Mouse (Mus musculus): ENCODE measurements around the gene Coq2. TPM values are rescaled to one million over a fixed set of nuclear protein-coding genes. Genes with fewer than 3 reads are reported as not detected.

Coq2 gene
- polyA plus RNA-seq, 1 experiment from 2014 or later: 59.8 TPM

- no peak overlapping the region for H3K4me2 ChIP-seq (replicated peaks)
- no peaks in the 10 kb centered on the region for H3K27me3 ChIP-seq
- H3K9me3 ChIP-seq: no peaks in the 10 kb centered on the region
- WGBS: 81% methylated on average over 6 of the region's 6 CpGs
- no peak overlapping the region for H3K4me3 ChIP-seq
- no peak overlapping the region for H3K27ac ChIP-seq
- H3K36me3 ChIP-seq: peaks cover 63% of the 10 kb centered on the region
- H3K4me1 ChIP-seq: no peaks in the 10 kb centered on the region
- H3K9ac ChIP-seq: no peak overlapping the region
- no peak for ATAC-seq (ENCODE audit: insufficient number of reproducible peaks, insufficient read depth, low FRiP score, low TSS enrichment)
These were observed 18.6 kb downstream of the Coq2 start for GRCm38 (mm10) chr5:100656352-100656751.

GRCm38 (mm10) chr5:100652327-100652726, 22.6 kb downstream of the Coq2 start:
- Histone ChIP-seq H3K27me3 (no peaks in the 10 kb centered on the region), H3K27ac (no peak overlapping the region), H3K9ac (no peak overlapping the region), H3K4me1 (no peaks in the 10 kb centered on the region), H3K4me2 (replicated peaks) (no peak overlapping the region), H3K36me3 (peaks cover 34% of the 10 kb centered on the region), H3K4me3 (no peak overlapping the region), H3K9me3 (no peaks in the 10 kb centered on the region)
- WGBS: 86% methylated on average over 9 of the region's 9 CpGs
- ATAC-seq (ENCODE audit: insufficient number of reproducible peaks, insufficient read depth, low FRiP score, low TSS enrichment): no peak

- Histone ChIP-seq H3K36me3 (peaks cover 28% of the 10 kb centered on the region), H3K4me1 (no peaks in the 10 kb centered on the region), H3K9me3 (no peaks in the 10 kb centered on the region), H3K27ac (no peak overlapping the region), H3K27me3 (no peaks in the 10 kb centered on the region), H3K9ac (no peak overlapping the region), H3K4me2 (replicated peaks) (no peak overlapping the region), H3K4me3 (no peak overlapping the region)
- ATAC-seq (ENCODE audit: insufficient number of reproducible peaks, insufficient read depth, low FRiP score, low TSS enrichment): no peak
- WGBS: 69% methylated on average over 10 of the region's 10 CpGs
These were observed 23.5 kb downstream of the Coq2 start for GRCm38 (mm10) chr5:100651486-100651885.

GRCm38 (mm10) chr5:100650969-100651368, 24.0 kb downstream of the Coq2 start:
- H3K36me3 ChIP-seq: peaks cover 22% of the 10 kb centered on the region
- 85% methylated on average over 7 of the region's 7 CpGs for WGBS
- H3K27ac ChIP-seq: no peak overlapping the region
- no peaks in the 10 kb centered on the region for H3K27me3 ChIP-seq
- H3K4me1 ChIP-seq: no peaks in the 10 kb centered on the region
- ATAC-seq (ENCODE audit: insufficient number of reproducible peaks, insufficient read depth, low FRiP score, low TSS enrichment): no peak
- H3K9ac ChIP-seq: no peak overlapping the region
- H3K4me2 ChIP-seq (replicated peaks): no peak overlapping the region
- no peaks in the 10 kb centered on the region for H3K9me3 ChIP-seq
- H3K4me3 ChIP-seq: no peak overlapping the region

- no peak for ATAC-seq (ENCODE audit: insufficient number of reproducible peaks, insufficient read depth, low FRiP score, low TSS enrichment)
- no peaks in the 10 kb centered on the region for H3K27me3 ChIP-seq
- no peak overlapping the region for H3K4me3 ChIP-seq
- H3K9me3 ChIP-seq: no peaks in the 10 kb centered on the region
- H3K27ac ChIP-seq: no peak overlapping the region
- no peaks in the 10 kb centered on the region for H3K4me1 ChIP-seq
- no peak overlapping the region for H3K9ac ChIP-seq
- 58% methylated on average over 6 of the region's 6 CpGs for WGBS
- no peaks in the 10 kb centered on the region for H3K36me3 ChIP-seq
- H3K4me2 ChIP-seq (replicated peaks): no peak overlapping the region
These were observed 26.4 kb downstream of the Coq2 start for GRCm38 (mm10) chr5:100648546-100648945.

GRCm38 (mm10) chr5:100648046-100648445, 26.9 kb downstream of the Coq2 start:
- Histone ChIP-seq H3K27ac (no peak overlapping the region), H3K4me3 (no peak overlapping the region), H3K36me3 (no peaks in the 10 kb centered on the region), H3K9ac (no peak overlapping the region), H3K4me1 (no peaks in the 10 kb centered on the region), H3K27me3 (no peaks in the 10 kb centered on the region), H3K4me2 (replicated peaks) (no peak overlapping the region), H3K9me3 (no peaks in the 10 kb centered on the region)
- 62% methylated on average over 10 of the region's 10 CpGs for WGBS
- no peak for ATAC-seq (ENCODE audit: insufficient number of reproducible peaks, insufficient read depth, low FRiP score, low TSS enrichment)

- Histone ChIP-seq H3K4me1 (no peaks in the 10 kb centered on the region), H3K4me3 (no peak overlapping the region), H3K9me3 (no peaks in the 10 kb centered on the region), H3K4me2 (replicated peaks) (no peak overlapping the region), H3K27me3 (no peaks in the 10 kb centered on the region), H3K27ac (no peak overlapping the region), H3K36me3 (no peaks in the 10 kb centered on the region), H3K9ac (no peak overlapping the region)
- WGBS: 80% methylated on average over 4 of the region's 4 CpGs
- ATAC-seq (ENCODE audit: insufficient number of reproducible peaks, insufficient read depth, low FRiP score, low TSS enrichment): no peak
These were observed 28.4 kb downstream of the Coq2 start for GRCm38 (mm10) chr5:100646558-100646957.

GRCm38 (mm10) chr5:100643991-100644535, 30.9 kb downstream of the Coq2 start:
- no peak overlapping the region for H3K9ac ChIP-seq
- ATAC-seq (ENCODE audit: insufficient number of reproducible peaks, insufficient read depth, low FRiP score, low TSS enrichment): no peak
- H3K4me2 ChIP-seq (replicated peaks): no peak overlapping the region
- WGBS: 80% methylated on average over 7 of the region's 7 CpGs
- no peaks in the 10 kb centered on the region for H3K27me3 ChIP-seq
- no peaks in the 10 kb centered on the region for H3K4me1 ChIP-seq
- H3K27ac ChIP-seq: no peak overlapping the region
- H3K36me3 ChIP-seq: no peaks in the 10 kb centered on the region
- H3K4me3 ChIP-seq: no peak overlapping the region
- no peaks in the 10 kb centered on the region for H3K9me3 ChIP-seq

GRCm38 (mm10) chr5:100643253-100643990, 31.5 kb downstream of the Coq2 start:
- no peak overlapping the region for H3K4me3 ChIP-seq
- ATAC-seq (ENCODE audit: insufficient number of reproducible peaks, insufficient read depth, low FRiP score, low TSS enrichment): no peak
- H3K4me1 ChIP-seq: no peaks in the 10 kb centered on the region
- no peak overlapping the region for H3K9ac ChIP-seq
- no peaks in the 10 kb centered on the region for H3K27me3 ChIP-seq
- H3K4me2 ChIP-seq (replicated peaks): no peak overlapping the region
- H3K36me3 ChIP-seq: no peaks in the 10 kb centered on the region
- no peak overlapping the region for H3K27ac ChIP-seq
- WGBS: 81% methylated on average over 12 of the region's 12 CpGs
- H3K9me3 ChIP-seq: no peaks in the 10 kb centered on the region

GRCm38 (mm10) chr5:100642316-100642715, 32.6 kb downstream of the Coq2 start:
- Histone ChIP-seq H3K4me2 (replicated peaks) (no peak overlapping the region), H3K4me3 (no peak overlapping the region), H3K36me3 (no peaks in the 10 kb centered on the region), H3K27ac (no peak overlapping the region), H3K27me3 (no peaks in the 10 kb centered on the region), H3K4me1 (no peaks in the 10 kb centered on the region), H3K9me3 (no peaks in the 10 kb centered on the region), H3K9ac (no peak overlapping the region)
- WGBS: 84% methylated on average over 5 of the region's 5 CpGs
- ATAC-seq (ENCODE audit: insufficient number of reproducible peaks, insufficient read depth, low FRiP score, low TSS enrichment): no peak

GRCm38 (mm10) chr5:100638483-100638882, 36.5 kb downstream of the Coq2 start:
- no peak overlapping the region for H3K4me3 ChIP-seq
- no peak for ATAC-seq (ENCODE audit: insufficient number of reproducible peaks, insufficient read depth, low FRiP score, low TSS enrichment)
- no peak overlapping the region for H3K9ac ChIP-seq
- no peaks in the 10 kb centered on the region; the same call in 1 of the 2 replicates for H3K4me1 ChIP-seq
- H3K9me3 ChIP-seq: no peaks in the 10 kb centered on the region
- no peaks in the 10 kb centered on the region for H3K27me3 ChIP-seq
- WGBS: 81% methylated on average over 8 of the region's 8 CpGs
- H3K27ac ChIP-seq: no peak overlapping the region
- no peaks in the 10 kb centered on the region for H3K36me3 ChIP-seq
- H3K4me2 ChIP-seq (replicated peaks): no peak overlapping the region

- Histone ChIP-seq H3K27ac (no peak overlapping the region), H3K36me3 (no peaks in the 10 kb centered on the region), H3K4me3 (no peak overlapping the region), H3K9ac (no peak overlapping the region), H3K9me3 (no peaks in the 10 kb centered on the region), H3K4me1 (no peaks in the 10 kb centered on the region; the same call in 1 of the 2 replicates), H3K27me3 (no peaks in the 10 kb centered on the region), H3K4me2 (replicated peaks) (no peak overlapping the region)
- WGBS: 69% methylated on average over 8 of the region's 8 CpGs
- ATAC-seq (ENCODE audit: insufficient number of reproducible peaks, insufficient read depth, low FRiP score, low TSS enrichment): no peak
These were observed 38.0 kb downstream of the Coq2 start for GRCm38 (mm10) chr5:100636794-100637544.

All from embryonic facial prominence, embryonic 12.5 days (tissue).